Mouse (Mus musculus): ENCODE results near the gene Mrpl46. TPM values are rescaled to one million over a fixed set of nuclear protein-coding genes. Genes with fewer than 3 reads are reported as not detected.
A peak's percentile ranks its signal among the peaks of the same experiment; 100 is the strongest.

Mrpl46 gene
- polyA plus RNA-seq, 1 experiment from 2014 or later = 60.0 TPM

GRCm38 (mm10) chr7:78796624-78797023 lies 13.3 kb upstream of the Mrpl46 start:
- 87% methylated on average over 3 of the region's 3 CpGs for WGBS

GRCm38 (mm10) chr7:78794571-78795092 lies 11.3 kb upstream of the Mrpl46 start:
- no peak for ATAC-seq (ENCODE audit: insufficient number of reproducible peaks, insufficient read depth, low FRiP score, low TSS enrichment, low read depth)
- Histone ChIP-seq H3K27me3 (no peaks in the 10 kb centered on the region; the same call in 1 of the 2 replicates), H3K4me2 (no peak overlapping the region), H3K27ac (peak overlapping the region; percentile 49; the same call in 1 of the 2 replicates), H3K4me1 (peaks cover 14% of the 10 kb centered on the region), H3K4me3 (no peak overlapping the region), H3K9me3 (no peaks in the 10 kb centered on the region), H3K9ac (no peak overlapping the region), H3K36me3 (peaks cover 33% of the 10 kb centered on the region)
- 58% methylated on average over 6 of the region's 6 CpGs for WGBS

More at GRCm38 (mm10) chr7:78796624-78797023, 13.3 kb upstream of the Mrpl46 start:
- ATAC-seq (ENCODE audit: insufficient number of reproducible peaks, insufficient read depth, low FRiP score, low TSS enrichment, low read depth) = no peak
- Histone ChIP-seq H3K27me3 (no peaks in the 10 kb centered on the region; the same call in 1 of the 2 replicates), H3K4me1 (peaks cover 14% of the 10 kb centered on the region), H3K27ac (no peak overlapping the region), H3K9me3 (no peaks in the 10 kb centered on the region), H3K9ac (no peak overlapping the region), H3K4me2 (no peak overlapping the region), H3K36me3 (peaks cover 16% of the 10 kb centered on the region), H3K4me3 (no peak overlapping the region)

- no peaks in the 10 kb centered on the region for H3K27me3 ChIP-seq
- ATAC-seq (ENCODE audit: insufficient number of reproducible peaks, insufficient read depth, low FRiP score, low TSS enrichment, low read depth) = no peak
- no peak overlapping the region for H3K4me3 ChIP-seq
- H3K27ac ChIP-seq = peak overlapping the region; percentile 49; the same call in 1 of the 2 replicates
- WGBS = 79% methylated on average over 13 of the region's 13 CpGs
- H3K9ac ChIP-seq = no peak overlapping the region
- H3K36me3 ChIP-seq = peaks cover 39% of the 10 kb centered on the region
- H3K4me1 ChIP-seq = peaks cover 14% of the 10 kb centered on the region
- no peaks in the 10 kb centered on the region for H3K9me3 ChIP-seq
- no peak overlapping the region for H3K4me2 ChIP-seq
These were observed 10.7 kb upstream of the Mrpl46 start for GRCm38 (mm10) chr7:78793895-78794570.

- no peak overlapping the region for H3K27ac ChIP-seq
- H3K27me3 ChIP-seq = no peaks in the 10 kb centered on the region
- 84% methylated on average over 15 of the region's 15 CpGs for whole genome bisulfite sequencing
- no peak overlapping the region for H3K9ac ChIP-seq
- peaks cover 56% of the 10 kb centered on the region for H3K36me3 ChIP-seq
- no peak overlapping the region for H3K4me2 ChIP-seq
- no peaks in the 10 kb centered on the region for H3K9me3 ChIP-seq
- no peak for ATAC-seq (ENCODE audit: insufficient number of reproducible peaks, insufficient read depth, low FRiP score, low TSS enrichment, low read depth)
- no peak overlapping the region for H3K4me3 ChIP-seq
- H3K4me1 ChIP-seq = peaks cover 11% of the 10 kb centered on the region
These were observed 8.3 kb upstream of the Mrpl46 start for GRCm38 (mm10) chr7:78791359-78792222.

GRCm38 (mm10) chr7:78787793-78788380 lies 4.6 kb upstream of the Mrpl46 start:
- Histone ChIP-seq H3K9me3 (no peaks in the 10 kb centered on the region), H3K9ac (no peak overlapping the region), H3K4me2 (no peak overlapping the region), H3K27me3 (no peaks in the 10 kb centered on the region), H3K4me1 (peaks cover 12% of the 10 kb centered on the region), H3K36me3 (peaks cover 66% of the 10 kb centered on the region), H3K27ac (no peak overlapping the region), H3K4me3 (no peak overlapping the region)
- 92% methylated on average over 12 of the region's 12 CpGs for WGBS
- no peak for ATAC-seq (ENCODE audit: insufficient number of reproducible peaks, insufficient read depth, low FRiP score, low TSS enrichment, low read depth)

- Histone ChIP-seq H3K9ac (no peak overlapping the region), H3K27ac (no peak overlapping the region), H3K4me3 (no peak overlapping the region), H3K4me1 (peaks cover 19% of the 10 kb centered on the region), H3K27me3 (no peaks in the 10 kb centered on the region), H3K4me2 (no peak overlapping the region), H3K9me3 (no peaks in the 10 kb centered on the region), H3K36me3 (peaks cover 51% of the 10 kb centered on the region)
- no peak for ATAC-seq (ENCODE audit: insufficient number of reproducible peaks, insufficient read depth, low FRiP score, low TSS enrichment, low read depth)
- 81% methylated on average over 5 of the region's 5 CpGs for WGBS
These were observed 2.6 kb upstream of the Mrpl46 start for GRCm38 (mm10) chr7:78785906-78786305.

GRCm38 (mm10) chr7:78778741-78779140 lies 4.6 kb downstream of the Mrpl46 start:
- H3K27ac ChIP-seq = no peak overlapping the region
- WGBS = 93% methylated on average over 5 of the region's 5 CpGs
- H3K9ac ChIP-seq = no peak overlapping the region
- no peak overlapping the region for H3K4me3 ChIP-seq
- no peak overlapping the region for H3K4me2 ChIP-seq
- no peaks in the 10 kb centered on the region for H3K27me3 ChIP-seq
- no peaks in the 10 kb centered on the region for H3K9me3 ChIP-seq
- peaks cover 60% of the 10 kb centered on the region for H3K36me3 ChIP-seq
- ATAC-seq (ENCODE audit: insufficient number of reproducible peaks, insufficient read depth, low FRiP score, low TSS enrichment, low read depth) = no peak
- H3K4me1 ChIP-seq = peaks cover 9% of the 10 kb centered on the region

GRCm38 (mm10) chr7:78770936-78771335 lies 12.4 kb downstream of the Mrpl46 start:
- Histone ChIP-seq H3K9me3 (no peaks in the 10 kb centered on the region), H3K36me3 (peaks cover 32% of the 10 kb centered on the region), H3K4me3 (no peak overlapping the region), H3K4me1 (no peaks in the 10 kb centered on the region; the same call in 1 of the 2 replicates), H3K27ac (no peak overlapping the region), H3K4me2 (no peak overlapping the region), H3K27me3 (0 out of 2 replicates have a peak, but pooled peaks cover under 1% of the 10 kb centered on the region), H3K9ac (no peak overlapping the region)
- 77% methylated on average over 5 of the region's 5 CpGs for WGBS
- no peak for ATAC-seq (ENCODE audit: insufficient number of reproducible peaks, insufficient read depth, low FRiP score, low TSS enrichment, low read depth)

- no peaks in the 10 kb centered on the region for H3K9me3 ChIP-seq
- peaks cover 10% of the 10 kb centered on the region; the same call in 1 of the 2 replicates for H3K27me3 ChIP-seq
- no peak overlapping the region for H3K27ac ChIP-seq
- H3K4me2 ChIP-seq = no peak overlapping the region
- peaks cover 15% of the 10 kb centered on the region for H3K36me3 ChIP-seq
- 65% methylated on average over 7 of the region's 7 CpGs for WGBS
- no peaks in the 10 kb centered on the region; the same call in 1 of the 2 replicates for H3K4me1 ChIP-seq
- no peak overlapping the region for H3K4me3 ChIP-seq
- ATAC-seq (ENCODE audit: insufficient number of reproducible peaks, insufficient read depth, low FRiP score, low TSS enrichment, low read depth) = no peak
- H3K9ac ChIP-seq = no peak overlapping the region
These were observed 14.2 kb downstream of the Mrpl46 start for GRCm38 (mm10) chr7:78769075-78769652.

- Histone ChIP-seq H3K9ac (no peak overlapping the region), H3K27ac (no peak overlapping the region), H3K4me2 (no peak overlapping the region), H3K36me3 (peaks cover 4% of the 10 kb centered on the region), H3K4me3 (no peak overlapping the region), H3K27me3 (peaks cover 10% of the 10 kb centered on the region; the same call in 1 of the 2 replicates), H3K9me3 (no peaks in the 10 kb centered on the region), H3K4me1 (no peaks in the 10 kb centered on the region; the same call in 1 of the 2 replicates)
- whole genome bisulfite sequencing = 85% methylated on average over 12 of the region's 12 CpGs
- ATAC-seq (ENCODE audit: insufficient number of reproducible peaks, insufficient read depth, low FRiP score, low TSS enrichment, low read depth) = no peak
These were observed 15.3 kb downstream of the Mrpl46 start for GRCm38 (mm10) chr7:78767929-78768531.
